Mouse (Mus musculus) CH12.LX (cell line): Measurements from ENCODE around the gene Lrp5. TPM values are rescaled to one million over a fixed set of nuclear protein-coding genes. Genes with fewer than 3 reads are reported as not detected.

Source experiments
- DNase-seq: peaks from one replicate; pipeline ENCODE4 v3.0.0-alpha.2; 2013; ENCODE audit errors: extremely low read depth
- H3K27ac ChIP-seq: 2 replicates; pipeline ENCODE4 v1.5.1; 2012; ENCODE audit warnings: low read depth, mild to moderate bottlenecking, control low read depth, moderate library complexity; ENCODE audit not compliant: insufficient read depth
- H3K27me3 ChIP-seq: replicated peaks from 2 replicates; pipeline ENCODE3; 2012; ENCODE audit warnings: inconsistent platforms
- H3K36me3 ChIP-seq, 2 experiments: replicated peaks in 1 of 2; 2 replicates each; pipeline versions ENCODE3 to v1.6.1; 2012; ENCODE audit warnings: inconsistent platforms in 1 of 2, low read length in 1 of 2, mild to moderate bottlenecking in 1 of 2, mixed read lengths in 1 of 2, moderate library complexity in 1 of 2; ENCODE audit not compliant: control insufficient read depth in 1 of 2, insufficient read depth in 1 of 2
- H3K4me1 ChIP-seq, 2 experiments: 2 replicates each; pipeline ENCODE4 v1.6.1; 2012; ENCODE audit warnings: inconsistent platforms in 1 of 2, moderate library complexity in 1 of 2; ENCODE audit not compliant: insufficient read depth in 2 of 2, control insufficient read depth in 1 of 2
- H3K4me2 ChIP-seq: 2 replicates; pipeline ENCODE4 v1.6.1; 2012; ENCODE audit warnings: low read depth, mild to moderate bottlenecking, control low read depth; ENCODE audit not compliant: poor library complexity, insufficient read depth, severe bottlenecking
- H3K4me3 ChIP-seq, 3 experiments: fragments of 150-350 bp in 1 of 3; sonication (generic) in 1 of 3; replicated peaks in 1 of 3; 2 replicates each; pipeline versions ENCODE3 to v1.5.1; 2011 to 2012; ENCODE audit warnings: low read depth in 2 of 3, low read length in 2 of 3, mild to moderate bottlenecking in 2 of 3, moderate library complexity in 2 of 3, control low read depth in 1 of 3, improper control_type of control experiment in 1 of 3, inconsistent platforms in 1 of 3, mixed read lengths in 1 of 3; ENCODE audit not compliant: poor library complexity in 1 of 3
- H3K79me2 ChIP-seq: replicated peaks from 2 replicates; pipeline ENCODE4 v1.6.1; 2012; ENCODE audit warnings: mild to moderate bottlenecking, moderate library complexity; ENCODE audit not compliant: control insufficient read depth, poor library complexity, insufficient read depth, severe bottlenecking; ENCODE audit errors: extremely low read depth
- H3K9ac ChIP-seq: 2 replicates; pipeline ENCODE4 v1.6.1; 2012; ENCODE audit warnings: low read depth, mild to moderate bottlenecking, control low read depth, moderate library complexity; ENCODE audit not compliant: insufficient read depth
- H3K9me3 ChIP-seq: replicated peaks from 2 replicates; pipeline ENCODE3; 2012; ENCODE audit warnings: low read length, inconsistent platforms, mixed read lengths
- BHLHE40 ChIP-seq: IDR thresholded peaks from 2 replicates; pipeline ENCODE4 v1.6.1; 2011; ENCODE audit warnings: mild to moderate bottlenecking, low read depth, low read length, improper control_type of control experiment
- CHD1 ChIP-seq: IDR thresholded peaks from 2 replicates; pipeline ENCODE4 v1.6.1; 2012; ENCODE audit warnings: low read depth, low read length, improper control_type of control experiment, inconsistent platforms
- CHD2 ChIP-seq: IDR thresholded peaks from 2 replicates; pipeline ENCODE4 v1.6.1; 2011; ENCODE audit warnings: low read length, improper control_type of control experiment
- CTCF ChIP-seq, 2 experiments: IDR thresholded peaks in 1 of 2; conservative IDR thresholded peaks in 1 of 2; 2 replicates each; pipeline ENCODE4 v1.5.1; 2011 to 2012; ENCODE audit warnings: low read depth in 2 of 2, low read length in 2 of 2, improper control_type of control experiment in 1 of 2, inconsistent platforms in 1 of 2, mild to moderate bottlenecking in 1 of 2, moderate library complexity in 1 of 2
- E2F4 ChIP-seq: IDR thresholded peaks from 2 replicates; pipeline ENCODE4 v1.6.1; 2011; ENCODE audit warnings: low read depth, low read length, improper control_type of control experiment; ENCODE audit not compliant: insufficient replicate concordance
- ELF1 ChIP-seq: IDR thresholded peaks from 2 replicates; pipeline ENCODE4 v1.6.1; 2014; ENCODE audit warnings: low read depth, mild to moderate bottlenecking, inconsistent platforms, low read length, improper control_type of control experiment
- EP300 ChIP-seq: IDR thresholded peaks from 2 replicates; pipeline ENCODE4 v1.6.1; 2011; ENCODE audit warnings: low read length, improper control_type of control experiment
- HCFC1 ChIP-seq: IDR thresholded peaks from 2 replicates; pipeline ENCODE4 v1.6.1; 2012; ENCODE audit warnings: low read depth, mild to moderate bottlenecking, inconsistent platforms, low read length, improper control_type of control experiment
- IRF4 ChIP-seq: IDR thresholded peaks from 2 replicates; pipeline ENCODE4 v1.6.1; 2014; ENCODE audit warnings: low read depth, mild to moderate bottlenecking, inconsistent platforms, low read length, improper control_type of control experiment
- JUN ChIP-seq: IDR thresholded peaks from 2 replicates; pipeline ENCODE4 v1.6.1; 2011; ENCODE audit warnings: low read depth, mild to moderate bottlenecking, low read length, improper control_type of control experiment, moderate library complexity; ENCODE audit not compliant: insufficient read depth
- KAT2A ChIP-seq: IDR thresholded peaks from 2 replicates; pipeline ENCODE4 v1.6.1; 2012; ENCODE audit warnings: low read length, improper control_type of control experiment, inconsistent platforms; ENCODE audit not compliant: insufficient replicate concordance
- MAZ ChIP-seq: IDR thresholded peaks from 2 replicates; pipeline ENCODE4 v1.6.1; 2012; ENCODE audit warnings: low read depth, mild to moderate bottlenecking, inconsistent platforms, low read length, improper control_type of control experiment, moderate library complexity
- MEF2A ChIP-seq: IDR thresholded peaks from 2 replicates; pipeline ENCODE4 v1.6.1; 2014; ENCODE audit warnings: low read depth, mild to moderate bottlenecking, inconsistent platforms, low read length, improper control_type of control experiment, borderline replicate concordance
- NRF1 ChIP-seq: IDR thresholded peaks from 2 replicates; pipeline ENCODE4 v1.6.1; 2014; ENCODE audit warnings: low read depth, mild to moderate bottlenecking, inconsistent platforms, low read length, improper control_type of control experiment, moderate library complexity
- PAX5 ChIP-seq: IDR thresholded peaks from 2 replicates; pipeline ENCODE4 v1.6.1; 2012; ENCODE audit warnings: low read length, inconsistent platforms, mixed read lengths
- RAD21 ChIP-seq: IDR thresholded peaks from 2 replicates; pipeline ENCODE4 v1.6.1; 2011; ENCODE audit warnings: low read depth, mild to moderate bottlenecking, low read length, improper control_type of control experiment, moderate library complexity
- RCOR1 ChIP-seq: conservative IDR thresholded peaks from 2 replicates; pipeline ENCODE4 v1.6.1; 2012; ENCODE audit warnings: low read depth, mild to moderate bottlenecking, inconsistent platforms, low read length, improper control_type of control experiment
- TBP ChIP-seq: conservative IDR thresholded peaks from 2 replicates; pipeline ENCODE4 v1.6.1; 2011; ENCODE audit warnings: low read depth, low read length, improper control_type of control experiment
- TCF12 ChIP-seq: IDR thresholded peaks from 2 replicates; pipeline ENCODE4 v1.6.1; 2014; ENCODE audit warnings: low read depth, mild to moderate bottlenecking, inconsistent platforms, low read length, improper control_type of control experiment
- UBTF ChIP-seq: IDR thresholded peaks from 2 replicates; pipeline ENCODE4 v1.6.1; 2012; ENCODE audit warnings: low read depth, mild to moderate bottlenecking, inconsistent platforms, low read length, improper control_type of control experiment, moderate library complexity
- USF2 ChIP-seq: conservative IDR thresholded peaks from 2 replicates; pipeline ENCODE4 v1.6.1; 2011; ENCODE audit warnings: low read depth, low read length, improper control_type of control experiment
- ZC3H11A ChIP-seq: IDR thresholded peaks from 2 replicates; pipeline ENCODE4 v1.6.1; 2012; ENCODE audit warnings: low read depth, mild to moderate bottlenecking, inconsistent platforms, low read length, improper control_type of control experiment
- dilution Hi-C: fragments of 300-500 bp; cut with MboI; formaldehyde crosslinking; loops from 2 replicates; pipeline ENCODE4 v1.14.3; 2020; ENCODE audit warnings: low sequenced_read_pairs; ENCODE audit not compliant: extremely low pct_unique_long_range_greater_than_20kb, extremely low pct_ligation_motif_present
- in situ Hi-C: fragments of 300-500 bp; cut with MboI; formaldehyde crosslinking; loops from 3 replicates; pipeline ENCODE4 v1.14.3; 2019; ENCODE audit warnings: low sequenced_read_pairs, low pct_ligation_motif_present, low pct_unique_long_range_greater_than_20kb, mixed read lengths
- polyA plus RNA-seq: library from polyadenylated mRNA; unstranded; fragments of >175 nt; gene quantifications from 2 replicates; pipeline ENCODE4 v1.2.1, GENCODE M21; 2012; ENCODE audit warnings: low read depth; ENCODE audit not compliant: insufficient read length
- total RNA-seq, 2 experiments: library from RNA; depleted of rRNA; stranded (reverse); fragments of 300-350 nt in 1 of 2; fragments of >200 nt in 1 of 2; gene quantifications; 2 replicates each; pipeline ENCODE4 v1.2.3; 2012 to 2014

Lrp5 gene
- total and polyA plus RNA-seq, 3 experiments: 0.13 to 1.4 (median 1.1) TPM

DNA sequence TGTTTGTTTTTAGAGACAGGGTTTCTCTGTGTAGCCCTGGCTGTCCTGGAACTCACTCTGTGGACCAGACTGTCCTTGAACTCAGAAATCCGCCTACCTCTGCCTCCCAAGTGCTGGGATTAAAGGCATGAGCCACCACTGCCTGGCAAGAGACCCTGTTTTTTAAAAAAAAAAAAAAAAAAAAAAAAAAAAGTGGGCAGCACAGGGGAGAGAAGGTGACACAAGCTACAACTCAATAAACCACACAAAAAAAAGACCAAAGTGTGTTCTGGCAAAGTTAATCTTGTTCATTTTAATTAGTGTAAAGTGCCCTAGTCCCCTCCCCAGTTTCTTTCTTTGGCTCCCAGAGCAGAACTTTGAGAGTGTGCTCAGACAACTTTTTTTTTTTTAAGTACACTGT lies 137.1 kb downstream of the Lrp5 start:
- Histone ChIP-seq H3K9me3 (peaks cover 6% of the 10 kb centered on the region), H3K36me3 (peaks cover 4 to 33% of the 10 kb centered on the region in 2 experiments), H3K79me2 (peaks cover 85% of the 10 kb centered on the region), H3K9ac (no peak overlapping the region), H3K27me3 (no peaks in the 10 kb centered on the region), H3K4me2 (no peak overlapping the region), H3K4me3 (no peak overlapping the region), H3K4me1 (peaks cover 10 to 67% of the 10 kb centered on the region in 2 experiments; a peak in 3 of 4 replicates), H3K27ac (no peak overlapping the region)
- TF ChIP-seq MEF2A: no peak
- TF ChIP-seq CHD2: no peak
- no peak for TF ChIP-seq CTCF (conservative IDR thresholded peaks at IDR 0.05 in 1 of 2, IDR thresholded peaks at IDR 0.05 in 1 of 2; ENCODE audit: low read depth in 2 of 2, low read length in 2 of 2)
- no peak for TF ChIP-seq RCOR1
- no peak for TF ChIP-seq EP300
- TF ChIP-seq ELF1: no peak
- TF ChIP-seq UBTF: no peak
- no peak for TF ChIP-seq HCFC1
- TF ChIP-seq RAD21: no peak
- DNase-seq: no peak
- dilution Hi-C loops (no loop called here), in situ Hi-C loops (no loop called here)

DNA sequence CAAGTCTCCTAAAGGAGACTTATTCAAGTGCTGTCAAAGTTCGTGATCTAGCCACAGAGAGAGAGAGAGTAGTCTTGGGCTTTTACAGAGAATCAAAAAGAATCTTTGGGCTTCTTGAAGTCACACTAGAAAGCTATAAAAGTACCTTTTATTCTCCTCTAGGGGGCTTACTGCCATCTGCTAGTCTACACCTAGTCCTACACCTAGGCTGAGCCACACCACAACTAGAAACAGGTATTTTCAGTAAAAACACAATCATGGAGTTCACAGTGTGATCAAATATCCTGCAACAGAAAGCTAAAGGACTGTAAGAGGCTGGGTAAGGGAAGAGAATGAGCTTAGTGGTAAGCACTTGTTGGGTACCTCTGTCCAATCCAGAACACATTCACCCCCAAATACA lies 138.1 kb downstream of the Lrp5 start:
- Histone ChIP-seq H3K4me2 (no peak overlapping the region), H3K4me1 (peaks cover 10 to 68% of the 10 kb centered on the region in 2 experiments; a peak in 3 of 4 replicates), H3K9me3 (peaks cover 6% of the 10 kb centered on the region), H3K27ac (no peak overlapping the region), H3K79me2 (peaks cover 87% of the 10 kb centered on the region), H3K36me3 (peaks cover 5 to 40% of the 10 kb centered on the region in 2 experiments), H3K27me3 (no peaks in the 10 kb centered on the region), H3K9ac (no peak overlapping the region), H3K4me3 (no peak overlapping the region)
- no peak for DNase-seq
- dilution Hi-C loops (no loop called here), in situ Hi-C loops (no loop called here)
- TF ChIP-seq E2F4 (no peak), MEF2A (no peak), JUN (no peak), USF2 (no peak), HCFC1 (no peak), BHLHE40 (no peak), KAT2A (no peak), PAX5 (no peak), CTCF (conservative IDR thresholded peaks at IDR 0.05 in 1 of 2, IDR thresholded peaks at IDR 0.05 in 1 of 2; ENCODE audit: low read depth in 2 of 2, low read length in 2 of 2) (no peak), ZC3H11A (no peak), TCF12 (no peak), ELF1 (no peak), CHD1 (no peak), MAZ (no peak), CHD2 (no peak), NRF1 (no peak), IRF4 (no peak), TBP (no peak)
- TF ChIP-seq, all 38 proteins: peak for 0
